Mouse (Mus musculus): ENCODE data around the gene Riiad1. TPM values are rescaled to one million over a fixed set of nuclear protein-coding genes. Genes with fewer than 3 reads are reported as not detected.

Riiad1 gene
- 3.2 and 3.5 TPM in 2 replicates for polyA plus RNA-seq (2015; fragmentation: Nextera tagmentation; extraction: Ambion mirVana)

DNA sequence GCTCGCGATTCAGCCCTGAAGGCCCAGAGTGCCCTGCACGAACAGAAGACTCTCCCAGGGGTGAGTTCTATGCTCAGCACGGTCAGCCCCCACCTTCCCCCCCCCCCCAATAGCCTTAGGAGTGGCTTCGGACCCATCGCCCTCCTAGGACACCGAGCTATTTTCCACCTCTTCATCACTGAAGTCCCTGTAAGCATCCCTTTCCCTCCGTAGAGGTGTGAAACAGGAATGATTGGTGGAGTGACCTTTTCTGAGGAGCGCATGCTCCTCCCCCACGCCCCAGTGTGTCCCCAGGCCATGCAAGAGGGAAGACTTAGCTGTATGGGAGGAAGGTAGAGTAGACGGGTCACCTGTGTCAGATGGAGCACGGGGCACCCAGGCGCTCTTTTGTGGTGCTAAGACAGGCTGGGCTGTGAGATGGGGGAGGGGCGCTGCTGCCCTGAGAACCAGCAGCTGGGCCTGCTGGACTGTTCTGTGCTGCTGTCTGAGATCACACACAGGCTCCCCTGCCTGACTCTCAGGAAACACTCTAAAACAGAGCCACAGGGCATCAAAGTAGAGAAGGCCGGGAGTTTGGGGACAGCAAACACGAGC, at the start of gene Riiad1:
TSS of gene Riiad1 (minus strand) at position 51 of the 594 bp plus-strand sequence.
- DNase-seq (ENCODE audit: low spot score), result no peak
- Histone ChIP-seq H3K4me2 (replicated peaks; ENCODE audit: low read depth) (peak within 1 kb of the TSS; percentile 12; the same call in 1 of the 2 replicates), H3K4me1 (replicated peaks; ENCODE audit: control insufficient read depth, insufficient read depth) (no peaks in the 10 kb centered on the region), H3K27ac (replicated peaks) (no peak within 1 kb of the TSS), H3K4me3 (ENCODE audit: low read depth, low read length) (no peak within 1 kb of the TSS), H3K9me3 (ENCODE audit: control insufficient read depth, low read length) (no peaks in the 10 kb centered on the region), H3K36me3 (ENCODE audit: control insufficient read depth, insufficient read depth, low read length) (no peaks in the 10 kb centered on the region), H3K9ac (ENCODE audit: low read length) (no peak within 1 kb of the TSS), H3K27me3 (ENCODE audit: control insufficient read depth, insufficient read depth, low read length) (no peaks in the 10 kb centered on the region)
- 13% methylated on average over 15 of the region's 16 CpGs for WGBS
- TF ChIP-seq CTCF (IDR thresholded peaks at IDR 0.05; ENCODE audit: low read depth) (no peak), EP300 (optimal IDR thresholded peaks at IDR 0.05) (no peak)
- no peak for ATAC-seq (ENCODE audit: low FRiP score, low TSS enrichment)

DNA sequence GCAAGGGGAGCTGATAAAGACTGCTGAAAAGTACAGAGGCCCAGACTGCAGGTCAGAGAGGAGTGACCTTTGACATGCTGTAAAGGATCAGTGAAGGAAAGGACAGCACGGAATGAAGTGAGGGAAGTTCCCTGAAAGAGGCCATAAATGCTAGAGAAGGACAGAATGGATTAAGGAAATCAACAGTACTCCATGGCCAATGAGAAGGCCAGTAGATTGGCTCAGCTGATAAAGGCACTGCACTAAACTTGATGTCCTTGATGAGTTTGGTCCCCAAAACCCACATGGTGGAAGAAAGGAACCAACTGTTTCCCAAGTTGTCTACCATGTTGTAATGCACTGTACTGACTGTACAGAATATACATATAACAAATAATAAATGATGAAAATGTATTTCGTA, 46.6 kb upstream of the Riiad1 start:
- 65% methylated on average over 2 of the region's 2 CpGs for WGBS
- ATAC-seq (ENCODE audit: low FRiP score, low TSS enrichment) (no peak), DNase-seq (ENCODE audit: low spot score) (no peak)
- peaks cover 2% of the 10 kb centered on the region; the same call in 1 of the 2 replicates for H3K36me3 ChIP-seq (ENCODE audit: control insufficient read depth, insufficient read depth, low read length)
- H3K9me3 ChIP-seq (ENCODE audit: control insufficient read depth, low read length), result no peaks in the 10 kb centered on the region
- no peaks in the 10 kb centered on the region for H3K4me1 ChIP-seq (replicated peaks; ENCODE audit: control insufficient read depth, insufficient read depth)
- H3K9ac ChIP-seq (ENCODE audit: low read length), result no peak overlapping the region
- TF ChIP-seq CTCF (IDR thresholded peaks at IDR 0.05; ENCODE audit: low read depth), result no peak
- TF ChIP-seq EP300 (optimal IDR thresholded peaks at IDR 0.05), result no peak
- H3K4me2 ChIP-seq (replicated peaks; ENCODE audit: low read depth), result no peak overlapping the region
- H3K4me3 ChIP-seq (ENCODE audit: low read depth, low read length), result no peak overlapping the region
- no peak overlapping the region for H3K27ac ChIP-seq (replicated peaks)
- no peaks in the 10 kb centered on the region for H3K27me3 ChIP-seq (ENCODE audit: control insufficient read depth, insufficient read depth, low read length)

DNA sequence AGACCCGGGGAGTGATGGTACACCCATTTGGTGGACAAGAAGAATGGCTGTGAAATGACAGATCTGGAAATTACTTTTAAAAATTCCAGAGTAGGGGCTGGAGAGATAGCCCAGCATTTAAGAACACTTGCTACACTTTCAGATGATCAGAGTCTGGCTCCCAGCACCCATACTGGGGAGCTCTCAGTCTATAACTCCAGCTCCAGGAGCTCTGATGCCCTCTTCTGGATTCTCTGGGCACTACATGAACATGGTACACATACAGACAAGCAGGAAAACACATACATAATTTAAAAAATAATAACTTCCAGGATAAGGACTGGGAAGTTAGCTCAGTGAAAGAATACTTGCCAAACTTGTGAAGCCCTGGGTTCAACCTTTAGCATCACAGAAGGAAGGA, 26.5 kb upstream of the Riiad1 start:
- H3K27ac ChIP-seq (replicated peaks), result no peak overlapping the region
- DNase-seq (ENCODE audit: low spot score), result no peak
- no peak overlapping the region for H3K9ac ChIP-seq (ENCODE audit: low read length)
- H3K4me1 ChIP-seq (replicated peaks; ENCODE audit: control insufficient read depth, insufficient read depth), result no peaks in the 10 kb centered on the region
- no peak overlapping the region for H3K4me2 ChIP-seq (replicated peaks; ENCODE audit: low read depth)
- 94% methylated on average over 1 of the region's 1 CpGs for WGBS
- H3K4me3 ChIP-seq (ENCODE audit: low read depth, low read length), result no peak overlapping the region
- H3K36me3 ChIP-seq (ENCODE audit: control insufficient read depth, insufficient read depth, low read length), result peaks cover 11% of the 10 kb centered on the region; the same call in 1 of the 2 replicates
- no peak for TF ChIP-seq EP300 (optimal IDR thresholded peaks at IDR 0.05)
- peak; percentile 50 for TF ChIP-seq CTCF (IDR thresholded peaks at IDR 0.05; ENCODE audit: low read depth)
- no peaks in the 10 kb centered on the region for H3K27me3 ChIP-seq (ENCODE audit: control insufficient read depth, insufficient read depth, low read length)
- ATAC-seq (ENCODE audit: low FRiP score, low TSS enrichment), result no peak
- no peaks in the 10 kb centered on the region for H3K9me3 ChIP-seq (ENCODE audit: control insufficient read depth, low read length)

DNA sequence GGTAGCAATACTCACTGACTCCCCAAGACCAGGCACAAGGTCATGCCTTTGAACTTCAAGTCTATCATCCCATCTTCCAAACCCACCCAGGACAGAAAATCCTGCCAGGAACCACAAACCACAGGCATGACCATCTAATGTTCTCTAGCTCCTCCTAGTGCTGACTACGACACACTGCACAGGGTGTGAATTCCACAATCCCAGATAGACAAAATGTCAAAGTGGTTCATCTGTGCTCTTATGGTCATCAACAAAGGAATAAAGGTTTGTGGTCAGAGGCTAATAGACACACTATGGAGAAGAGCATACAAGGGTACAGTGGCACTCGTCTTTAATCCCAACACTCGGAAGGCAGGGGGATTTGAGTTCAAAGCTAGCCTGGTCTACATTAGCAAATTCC, 22.1 kb upstream of the Riiad1 start:
- TF ChIP-seq CTCF (IDR thresholded peaks at IDR 0.05; ENCODE audit: low read depth) (peak; percentile 87), EP300 (optimal IDR thresholded peaks at IDR 0.05) (no peak)
- WGBS, result 82% methylated on average over 3 of the region's 3 CpGs
- no peaks in the 10 kb centered on the region for H3K4me1 ChIP-seq (replicated peaks; ENCODE audit: control insufficient read depth, insufficient read depth)
- H3K4me3 ChIP-seq (ENCODE audit: low read depth, low read length), result no peak overlapping the region
- no peak overlapping the region for H3K27ac ChIP-seq (replicated peaks)
- H3K4me2 ChIP-seq (replicated peaks; ENCODE audit: low read depth), result no peak overlapping the region
- H3K36me3 ChIP-seq (ENCODE audit: control insufficient read depth, insufficient read depth, low read length), result peaks cover 9% of the 10 kb centered on the region; the same call in 1 of the 2 replicates
- no peaks in the 10 kb centered on the region for H3K27me3 ChIP-seq (ENCODE audit: control insufficient read depth, insufficient read depth, low read length)
- H3K9me3 ChIP-seq (ENCODE audit: control insufficient read depth, low read length), result no peaks in the 10 kb centered on the region
- H3K9ac ChIP-seq (ENCODE audit: low read length), result no peak overlapping the region
- DNase-seq (ENCODE audit: low spot score), result peak; percentile 17
- ATAC-seq (ENCODE audit: low FRiP score, low TSS enrichment), result no peak

- ATAC-seq (ENCODE audit: low FRiP score, low TSS enrichment) (no peak), DNase-seq (ENCODE audit: low spot score) (no peak)
- no peak overlapping the region for H3K9ac ChIP-seq (ENCODE audit: low read length)
- H3K4me1 ChIP-seq (replicated peaks; ENCODE audit: control insufficient read depth, insufficient read depth), result no peaks in the 10 kb centered on the region
- no peak overlapping the region for H3K27ac ChIP-seq (replicated peaks)
- no peaks in the 10 kb centered on the region for H3K9me3 ChIP-seq (ENCODE audit: control insufficient read depth, low read length)
- H3K36me3 ChIP-seq (ENCODE audit: control insufficient read depth, insufficient read depth, low read length), result peaks cover 6% of the 10 kb centered on the region; the same call in 1 of the 2 replicates
- H3K4me2 ChIP-seq (replicated peaks; ENCODE audit: low read depth), result no peak overlapping the region
- 86% methylated on average over 4 of the region's 4 CpGs for WGBS
- H3K27me3 ChIP-seq (ENCODE audit: control insufficient read depth, insufficient read depth, low read length), result no peaks in the 10 kb centered on the region
- no peak for TF ChIP-seq CTCF (IDR thresholded peaks at IDR 0.05; ENCODE audit: low read depth)
- TF ChIP-seq EP300 (optimal IDR thresholded peaks at IDR 0.05), result no peak
- H3K4me3 ChIP-seq (ENCODE audit: low read depth, low read length), result no peak overlapping the region
These were observed 17.0 kb upstream of the Riiad1 start for GRCm38 (mm10) chr3:94497162-94497561.

GRCm38 (mm10) chr3:94487581-94487980, 7.4 kb upstream of the Riiad1 start:
- Histone ChIP-seq H3K9ac (ENCODE audit: low read length) (no peak overlapping the region), H3K9me3 (ENCODE audit: control insufficient read depth, low read length) (no peaks in the 10 kb centered on the region), H3K4me3 (ENCODE audit: low read depth, low read length) (no peak overlapping the region), H3K27me3 (ENCODE audit: control insufficient read depth, insufficient read depth, low read length) (no peaks in the 10 kb centered on the region), H3K36me3 (ENCODE audit: control insufficient read depth, insufficient read depth, low read length) (no peaks in the 10 kb centered on the region; the same call in 1 of the 2 replicates), H3K4me2 (replicated peaks; ENCODE audit: low read depth) (no peak overlapping the region), H3K4me1 (replicated peaks; ENCODE audit: control insufficient read depth, insufficient read depth) (no peaks in the 10 kb centered on the region), H3K27ac (replicated peaks) (no peak overlapping the region)
- TF ChIP-seq CTCF (IDR thresholded peaks at IDR 0.05; ENCODE audit: low read depth) (no peak), EP300 (optimal IDR thresholded peaks at IDR 0.05) (no peak)
- ATAC-seq (ENCODE audit: low FRiP score, low TSS enrichment) (no peak), DNase-seq (ENCODE audit: low spot score) (no peak)
- WGBS, result 61% methylated on average over 6 of the region's 6 CpGs

All from stomach, postnatal 0 days (tissue).